Mouse (Mus musculus): Measurements from ENCODE around the gene Myod1. TPM values are rescaled to one million over a fixed set of nuclear protein-coding genes. Genes with fewer than 3 reads are reported as not detected.

Gene Myod1
- total RNA-seq, 2 experiments from 2014 or later = not detected

DNA sequence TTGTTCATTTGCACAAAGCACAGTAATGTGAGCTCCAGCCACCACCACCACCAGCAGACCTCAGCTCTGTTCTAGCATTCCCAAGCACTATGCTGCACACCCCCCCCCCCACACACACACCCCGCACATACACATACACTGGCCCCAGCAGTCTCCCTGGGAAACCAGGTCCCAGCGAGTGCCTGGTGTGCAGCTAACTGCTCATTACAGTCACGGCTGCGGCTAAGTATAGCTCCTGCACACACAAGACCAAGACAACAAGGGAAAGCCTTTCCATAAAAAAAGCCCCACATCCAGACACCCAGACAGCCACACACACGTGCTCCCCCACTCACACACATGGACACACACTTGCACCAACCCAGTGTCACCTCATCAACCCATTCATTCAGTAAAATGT is 36.5 kb downstream of the Myod1 start:
- no peak for DNase-seq
- intact Hi-C loops (cut with DNase I) = no loop called here

- intact Hi-C loops (cut with DNase I) = no loop called here
- no peak for DNase-seq
Observed at GRCm38 (mm10) chr7:46413959-46414725, 37.9 kb downstream of the Myod1 start.

DNA sequence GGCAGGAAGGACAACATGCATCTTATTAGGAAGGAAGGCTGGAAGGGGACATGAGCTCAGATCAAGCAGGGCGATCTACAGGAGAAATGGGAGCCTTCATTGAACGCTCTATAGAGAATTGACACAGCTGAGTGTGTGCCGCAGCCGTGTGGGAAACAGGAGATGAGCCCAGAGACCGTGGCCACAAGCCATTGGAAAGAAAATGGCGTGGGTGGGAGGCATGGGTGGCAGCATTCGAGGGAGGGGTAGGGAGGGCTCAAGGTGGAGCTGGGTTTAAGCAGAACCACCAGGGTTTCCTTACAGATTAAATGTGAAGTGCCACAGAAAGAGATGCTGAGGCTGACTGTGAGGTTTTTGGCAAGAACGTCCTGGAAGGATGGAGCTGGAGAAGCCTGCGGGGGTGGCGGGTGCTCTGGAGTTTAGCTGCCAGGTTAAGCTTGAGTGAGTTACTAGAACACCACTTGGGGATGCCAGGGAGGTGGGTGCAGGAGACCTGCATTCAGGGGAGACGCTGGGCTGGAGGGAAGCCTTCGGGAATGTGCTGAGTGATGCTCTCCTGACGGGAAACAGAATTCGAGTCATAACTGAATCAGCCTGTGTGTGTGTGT is 39.6 kb downstream of the Myod1 start:
- no peak for DNase-seq
- intact Hi-C loops (cut with DNase I) = no loop called here

DNA sequence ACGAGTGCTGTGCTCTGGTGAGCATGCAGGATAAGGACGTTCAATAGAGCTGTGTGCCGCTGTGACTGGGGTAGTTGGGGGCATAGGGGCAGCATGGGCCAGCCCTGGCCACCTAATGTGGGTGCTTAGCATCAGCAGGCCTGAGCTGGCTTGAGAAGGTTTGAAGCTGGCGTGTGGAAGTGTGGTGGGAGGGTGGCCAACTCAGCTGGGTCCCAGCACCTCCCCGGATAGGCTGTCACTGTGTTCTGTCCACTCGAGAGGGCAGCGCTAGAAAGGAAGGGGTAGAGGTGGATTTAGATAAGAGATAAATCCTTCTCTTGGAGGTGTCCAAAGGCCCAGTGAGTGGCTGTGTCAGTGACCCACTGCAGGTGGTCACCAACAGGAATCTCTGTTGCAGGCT is 41.2 kb downstream of the Myod1 start:
- intact Hi-C loops (cut with DNase I) = no loop called here
- no peak for DNase-seq

DNA sequence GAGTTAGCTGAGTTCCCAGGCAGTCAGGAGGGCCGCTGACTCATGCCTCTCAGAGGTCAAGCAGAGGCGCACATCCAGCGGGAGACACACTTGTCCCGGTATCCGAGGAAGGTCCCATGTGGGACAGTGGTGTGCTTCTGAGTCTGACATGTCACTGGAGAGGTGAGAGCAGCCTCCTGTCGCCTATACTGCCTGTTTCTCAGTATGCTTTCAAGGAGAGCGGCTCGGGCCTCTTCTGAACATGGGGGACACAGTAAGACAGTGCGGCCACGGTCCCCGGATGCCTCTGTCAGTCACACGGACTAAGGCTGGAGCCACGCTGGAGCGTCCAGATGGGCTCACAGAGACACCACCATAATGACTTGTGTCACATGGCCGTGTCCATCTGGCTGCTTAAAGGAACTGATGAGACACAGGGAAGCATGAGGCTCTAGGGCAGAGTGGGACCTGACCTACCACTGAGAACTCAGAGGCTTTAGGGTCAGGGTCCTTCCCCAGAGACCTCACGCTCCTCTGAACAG is 41.9 kb downstream of the Myod1 start:
- intact Hi-C loops (cut with DNase I) = no loop called here
- peak; percentile 56 for DNase-seq

- intact Hi-C loops (cut with DNase I) = no loop called here
Observed at GRCm38 (mm10) chr7:46421535-46421934, 45.3 kb downstream of the Myod1 start.

DNA sequence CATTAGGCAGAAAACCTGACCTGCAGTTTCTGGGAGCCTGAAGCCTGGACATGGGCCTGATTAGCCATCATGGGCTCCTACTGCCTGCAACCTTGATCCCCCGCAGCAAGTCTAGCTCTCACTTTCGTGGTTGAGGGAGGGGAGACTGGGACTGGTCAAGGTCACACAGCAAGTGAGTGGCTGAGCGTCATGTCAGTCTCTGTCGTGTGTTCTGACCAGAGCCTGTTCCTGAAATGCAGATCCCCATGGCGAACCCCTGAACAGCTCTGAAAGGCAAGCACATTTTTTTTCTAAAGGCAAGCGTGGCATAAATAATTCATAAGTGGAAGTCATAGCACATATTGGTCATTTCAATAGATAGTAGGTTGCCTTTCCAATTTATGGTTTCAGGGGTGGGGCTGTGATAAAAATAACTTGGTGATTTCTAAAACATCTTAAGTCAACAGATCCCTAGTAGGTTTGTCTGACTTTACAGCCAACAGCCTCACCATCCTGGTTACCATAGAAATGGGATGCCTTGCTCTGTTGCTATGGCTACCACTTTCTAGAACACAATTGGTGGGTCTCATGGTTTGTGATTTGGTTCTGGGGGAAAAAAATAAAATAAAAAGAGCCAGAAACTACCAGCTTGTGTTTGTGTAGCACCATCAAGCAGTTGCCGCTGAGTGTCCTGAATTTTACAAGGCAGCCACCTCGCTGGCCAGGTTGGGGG is 45.9 kb downstream of the Myod1 start:
- no peak for DNase-seq
- intact Hi-C loops (cut with DNase I) = no loop called here

More at GRCm38 (mm10) chr7:46421535-46421934, 45.3 kb downstream of the Myod1 start:
- DNase-seq = no peak

GRCm38 (mm10) chr7:46422764-46423412 is 46.6 kb downstream of the Myod1 start:
- DNase-seq = peak; percentile 77
- intact Hi-C loops (cut with DNase I) = no loop called here

- DNase-seq = no peak
- intact Hi-C loops (cut with DNase I) = no loop called here
Observed at GRCm38 (mm10) chr7:46423951-46424350, 47.7 kb downstream of the Myod1 start.

DNA sequence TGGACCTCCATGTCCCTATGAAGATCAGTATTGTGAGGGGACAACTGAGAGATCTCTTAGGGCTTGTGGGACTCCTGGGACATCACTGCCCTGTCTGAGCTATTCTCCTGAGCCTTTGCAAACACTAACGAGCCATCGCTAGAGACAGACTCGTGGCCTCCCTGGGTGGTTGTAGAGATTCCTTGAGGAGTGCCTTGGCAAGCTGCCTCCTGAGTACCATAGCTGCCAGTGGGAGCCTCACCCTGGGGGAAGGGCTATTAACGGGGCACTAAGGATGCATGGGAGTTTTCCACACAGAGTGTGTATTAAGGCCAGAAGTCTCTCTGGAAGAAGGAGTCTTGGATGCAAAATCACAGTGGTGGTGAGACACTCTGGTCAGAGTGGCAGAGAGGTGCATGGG is 48.7 kb downstream of the Myod1 start:
- no peak for DNase-seq

More for the DNA sequence above, 48.7 kb downstream of the Myod1 start:
- intact Hi-C loops (cut with DNase I) = no loop called here

Other genes starting within 250 kb of the Myod1 start
- gene Abcc8, start 196.4 kb upstream of the Myod1 start, total RNA-seq (2021) = 10 to 100 TPM; 18.2 to 23.1 TPM
- under 1 TPM; 0.40 to 0.54 TPM for gene Ush1c, start 138.0 kb upstream of the Myod1 start, total RNA-seq (2021)
- under 1 TPM; 0.08 to 0.26 TPM for gene Otog, start 135.5 kb upstream of the Myod1 start, total RNA-seq (2021)
- 10 to 100 TPM; 40.2 to 43.2 TPM for gene Kcnc1, start 20.0 kb downstream of the Myod1 start, total RNA-seq (2021)

Measured in left cerebral cortex, postnatal 4 days (tissue).